Mouse (Mus musculus) kidney, postnatal 10 days (tissue): Measurements from ENCODE around the gene Bax.
A peak's percentile ranks its signal among the peaks of the same experiment; 100 is the strongest.

ENCODE experiments used
- DNase-seq: peaks from one replicate; pipeline ENCODE4 v3.0.0; 2021; ENCODE audit warnings: mixed read lengths

Bax gene

GRCm38 (mm10) chr7:45455932-45456696 lies 10.6 kb downstream of the Bax start:
- peak; percentile 45 for DNase-seq

GRCm38 (mm10) chr7:45454971-45455370 lies 11.7 kb downstream of the Bax start:
- no peak for DNase-seq

DNA sequence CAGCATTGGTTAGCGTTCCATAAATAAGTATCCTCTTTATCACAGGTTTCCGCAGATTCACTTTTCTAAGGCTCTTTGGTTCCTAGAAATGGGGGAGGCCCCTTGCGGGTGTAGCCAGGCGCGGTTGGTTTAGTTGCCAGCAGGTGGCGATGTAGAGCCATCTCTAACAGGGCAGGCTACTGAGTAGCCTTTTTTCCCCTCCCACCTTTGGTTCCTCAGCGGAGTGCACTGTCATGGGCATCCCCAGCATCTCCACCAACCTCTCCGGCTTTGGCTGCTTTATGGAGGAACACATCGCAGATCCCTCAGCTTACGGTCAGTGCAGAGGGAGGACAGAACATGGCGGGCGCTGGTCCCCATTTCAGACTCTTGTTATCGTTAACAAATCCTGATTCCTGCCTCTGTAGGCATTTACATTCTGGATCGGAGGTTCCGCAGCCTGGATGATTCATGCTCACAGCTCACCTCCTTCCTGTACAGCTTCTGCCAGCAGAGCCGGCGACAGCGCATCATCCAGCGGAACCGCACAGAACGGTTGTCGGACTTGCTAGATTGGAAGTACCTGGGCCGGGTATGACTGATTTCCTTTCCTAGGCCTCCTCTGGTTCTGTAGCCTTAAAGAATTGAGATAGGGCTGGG lies 15.2 kb downstream of the Bax start:
- DNase-seq, result peak; percentile 91

DNA sequence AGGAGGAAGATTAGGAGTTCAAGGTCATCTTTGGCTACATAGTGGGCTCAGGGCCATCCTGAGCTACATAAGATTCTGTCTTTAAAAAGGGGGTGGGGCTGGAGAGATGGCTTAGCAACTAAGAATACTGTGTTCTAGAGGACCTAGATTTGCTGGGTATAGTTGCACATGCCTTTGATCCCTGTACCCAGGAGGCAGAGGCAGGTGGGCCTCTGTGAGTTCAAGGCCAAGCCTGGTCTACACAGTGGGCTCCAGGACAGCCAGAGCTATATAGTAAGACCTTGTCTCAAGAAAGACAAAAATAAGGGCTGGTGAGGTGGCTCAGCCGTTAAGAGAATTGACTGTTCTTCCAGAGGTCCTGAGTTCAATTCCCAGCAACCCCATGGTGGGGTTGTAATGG lies 16.7 kb downstream of the Bax start:
- no peak for DNase-seq

DNA sequence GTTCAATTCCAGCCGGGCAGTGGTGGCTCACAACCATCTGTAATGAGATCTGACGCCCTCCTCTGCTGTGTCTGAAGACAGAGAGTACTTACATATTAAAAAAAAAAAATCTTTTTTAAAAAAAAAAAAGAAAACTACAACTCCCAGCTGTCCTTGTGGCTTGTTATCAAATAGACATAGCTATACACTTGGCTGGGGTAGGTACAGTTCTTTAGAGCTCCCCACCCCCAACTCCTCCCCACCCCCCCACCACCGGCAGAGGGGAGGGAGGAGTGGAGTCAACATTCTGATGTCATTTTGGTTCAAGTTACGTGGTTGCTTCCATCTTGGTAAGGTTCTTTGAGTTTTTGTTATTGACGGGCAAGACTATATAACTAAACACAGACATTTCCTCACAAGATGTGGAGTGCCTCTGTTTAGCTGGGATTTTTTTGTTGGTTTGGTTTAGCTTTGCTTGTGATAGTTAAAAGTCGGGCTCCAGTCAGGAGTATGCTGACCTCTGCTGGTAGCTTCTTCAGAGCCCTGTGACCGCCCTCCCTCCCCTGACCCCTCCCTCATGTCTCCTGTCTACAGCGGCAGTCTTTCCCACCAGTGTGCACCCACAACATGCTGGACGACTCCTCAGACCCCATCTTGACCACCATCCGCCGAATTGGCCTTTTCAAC lies 19.2 kb downstream of the Bax start:
- DNase-seq, result peak; percentile 70

DNA sequence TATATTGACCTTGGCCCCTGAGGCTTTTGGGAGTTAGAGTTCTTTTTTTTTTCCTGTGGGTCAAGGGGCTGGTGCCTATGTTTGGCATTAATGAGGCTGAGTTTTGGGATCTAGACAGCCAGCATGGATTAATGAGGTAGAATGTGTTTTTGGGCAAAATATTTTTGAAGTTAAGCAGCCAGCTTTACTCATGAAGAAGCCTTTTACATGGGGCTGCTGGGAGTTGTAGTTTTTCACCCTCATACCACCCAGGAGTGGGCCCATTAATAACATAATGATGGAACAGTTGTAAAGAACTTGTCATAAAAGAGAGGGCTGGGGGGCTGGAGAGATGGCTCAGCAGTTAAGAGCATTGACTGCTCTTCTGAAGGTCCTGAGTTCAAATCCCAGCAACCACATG lies 20.1 kb downstream of the Bax start:
- DNase-seq, result no peak

- no peak for DNase-seq
These were observed 22.9 kb downstream of the Bax start for GRCm38 (mm10) chr7:45443526-45444420.

- DNase-seq, result peak; percentile 54
These were observed 29.0 kb downstream of the Bax start, which contains the start of gene Ruvbl2 for GRCm38 (mm10) chr7:45437521-45438276. Ruvbl2 (minus strand) TSS chr7:45438096.

- DNase-seq, result no peak
These were observed 29.7 kb downstream of the Bax start for GRCm38 (mm10) chr7:45437046-45437445.

GRCm38 (mm10) chr7:45436444-45436843 lies 30.3 kb downstream of the Bax start:
- DNase-seq, result no peak

DNA sequence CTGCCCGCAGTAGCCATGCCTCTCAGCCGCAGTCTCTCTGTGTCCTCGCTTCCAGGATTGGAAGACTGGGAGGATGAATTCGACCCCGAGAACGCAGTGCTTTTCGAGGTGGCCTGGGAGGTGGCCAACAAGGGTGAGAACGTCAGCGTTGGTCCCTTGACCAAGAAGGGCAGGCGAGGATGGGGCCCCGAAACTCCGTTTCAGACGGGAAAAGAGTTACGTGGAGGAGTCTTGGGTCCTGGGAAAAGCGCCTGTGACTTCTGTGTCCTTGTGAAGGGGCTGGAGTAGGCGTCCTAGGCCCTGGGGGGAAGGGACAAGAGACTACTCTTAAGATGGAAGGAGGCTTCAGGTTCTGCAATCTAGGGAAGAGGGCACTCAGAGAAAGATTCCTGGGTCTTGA lies 31.7 kb downstream of the Bax start:
- DNase-seq, result no peak

GRCm38 (mm10) chr7:45434203-45435015 lies 32.3 kb downstream of the Bax start, which contains the start of gene Gys1:
Gys1 (plus strand) TSS chr7:45434844.
- peak; percentile 100 for DNase-seq

DNA sequence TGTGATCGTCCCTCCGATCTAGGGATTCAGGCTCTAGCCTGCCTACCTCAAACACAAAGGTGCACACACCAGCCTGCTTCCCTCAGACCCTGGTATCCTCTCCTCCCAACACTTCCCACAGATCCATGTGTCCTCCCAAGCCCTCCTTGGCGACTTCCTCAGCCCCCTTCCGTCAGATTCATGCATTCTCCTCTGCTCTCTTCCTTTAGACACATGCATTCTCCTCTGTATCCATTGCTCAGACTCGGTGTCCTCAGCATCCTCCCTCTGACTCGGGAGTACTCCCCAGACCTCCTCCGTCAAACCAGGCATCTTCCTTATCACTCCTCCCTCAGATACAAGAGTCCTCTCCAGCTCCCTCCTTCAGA lies 32.9 kb downstream of the Bax start:
- DNase-seq, result no peak

DNA sequence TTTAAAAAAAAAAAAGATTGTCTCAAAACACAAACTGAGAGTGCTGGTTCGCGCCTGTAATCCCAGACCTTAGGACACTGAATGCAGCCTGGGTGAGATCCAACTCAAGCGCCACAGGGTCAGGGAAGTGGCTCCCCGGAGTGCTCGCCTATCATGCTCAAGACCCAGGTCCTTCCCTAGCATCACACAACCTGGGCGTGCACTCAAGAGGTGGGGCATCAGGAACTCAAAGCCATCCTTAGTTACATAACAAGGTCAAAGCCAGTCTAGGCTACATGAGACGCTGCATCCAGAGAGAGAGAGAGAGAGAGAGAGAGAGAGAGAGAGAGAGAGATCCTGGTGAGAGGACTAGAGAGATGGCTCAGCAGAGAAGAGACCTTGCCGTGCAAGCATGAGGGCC lies 40.1 kb downstream of the Bax start:
- DNase-seq, result no peak

DNA sequence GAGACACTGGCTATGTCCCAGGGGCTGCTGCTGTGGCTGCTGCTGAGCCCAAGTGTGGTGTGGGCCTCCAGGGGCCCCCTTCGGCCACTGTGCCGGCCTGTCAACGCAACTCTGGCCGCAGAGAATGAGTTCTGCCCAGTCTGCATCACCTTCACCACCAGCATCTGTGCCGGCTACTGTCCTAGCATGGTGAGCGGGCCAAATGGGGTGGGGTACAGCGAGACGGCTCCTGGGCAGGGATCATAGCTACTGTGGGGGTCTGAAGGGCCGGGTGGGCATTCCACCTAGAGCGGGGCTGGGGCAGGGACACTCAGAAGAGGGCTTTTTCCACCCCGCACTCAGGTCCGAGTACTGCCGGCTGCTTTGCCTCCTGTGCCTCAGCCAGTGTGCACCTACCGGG lies 45.5 kb downstream of the Bax start:
- DNase-seq, result no peak

DNA sequence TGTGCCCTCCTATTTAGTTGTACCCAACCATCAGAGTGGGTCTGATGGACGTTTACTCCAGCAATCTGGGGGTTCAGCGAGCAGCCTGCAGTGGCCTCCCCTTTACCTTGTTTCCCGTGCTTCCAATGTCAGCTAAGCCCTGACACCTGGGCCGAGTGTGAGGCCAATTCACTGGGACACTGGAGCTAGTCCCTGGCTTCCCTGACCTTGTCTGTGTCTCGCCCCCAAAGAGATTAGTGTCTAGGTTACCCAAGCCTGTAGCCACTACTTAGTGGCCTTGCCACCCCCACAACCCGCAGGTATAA lies 46.1 kb downstream of the Bax start, which contains the start of gene Lhb:
TSS of gene Lhb (plus strand) at position 206 of the 305 bp plus-strand sequence.
- no peak for DNase-seq

DNA sequence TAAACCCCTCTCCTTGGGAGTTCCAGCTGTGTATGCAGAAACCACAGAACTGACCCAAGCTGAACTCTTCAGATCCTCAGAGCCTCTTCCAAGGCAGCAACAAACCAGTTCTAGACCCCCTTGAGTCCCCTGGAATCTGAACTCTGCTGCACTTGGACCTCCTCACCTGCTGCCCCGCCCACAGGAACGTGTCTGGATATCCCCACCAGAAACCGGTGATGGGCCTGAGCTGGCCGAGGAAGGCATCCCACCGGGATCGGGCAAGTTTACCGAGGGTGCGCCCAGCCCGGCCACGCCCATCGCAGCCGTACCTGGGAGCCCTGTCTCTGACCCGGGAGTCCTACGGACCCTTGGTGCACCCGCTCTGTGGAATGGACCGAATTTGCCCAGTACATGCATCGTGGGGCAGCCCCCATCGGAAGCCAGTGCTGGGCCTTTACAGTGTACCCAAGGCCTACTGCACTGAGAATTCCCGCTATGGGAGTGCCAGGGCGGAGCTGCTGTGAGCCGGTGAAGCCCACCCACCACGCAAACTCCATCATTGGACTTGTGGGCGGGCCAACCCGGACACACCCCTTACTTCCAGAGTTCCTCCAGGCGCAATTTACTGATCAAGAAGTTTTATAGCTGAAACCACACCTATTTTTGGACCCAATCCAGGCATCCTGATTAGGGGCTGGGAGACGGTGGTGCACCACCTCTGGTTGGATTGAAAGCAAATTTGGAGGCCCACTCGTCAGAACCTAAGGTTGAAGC lies 46.7 kb downstream of the Bax start:
- no peak for DNase-seq

DNA sequence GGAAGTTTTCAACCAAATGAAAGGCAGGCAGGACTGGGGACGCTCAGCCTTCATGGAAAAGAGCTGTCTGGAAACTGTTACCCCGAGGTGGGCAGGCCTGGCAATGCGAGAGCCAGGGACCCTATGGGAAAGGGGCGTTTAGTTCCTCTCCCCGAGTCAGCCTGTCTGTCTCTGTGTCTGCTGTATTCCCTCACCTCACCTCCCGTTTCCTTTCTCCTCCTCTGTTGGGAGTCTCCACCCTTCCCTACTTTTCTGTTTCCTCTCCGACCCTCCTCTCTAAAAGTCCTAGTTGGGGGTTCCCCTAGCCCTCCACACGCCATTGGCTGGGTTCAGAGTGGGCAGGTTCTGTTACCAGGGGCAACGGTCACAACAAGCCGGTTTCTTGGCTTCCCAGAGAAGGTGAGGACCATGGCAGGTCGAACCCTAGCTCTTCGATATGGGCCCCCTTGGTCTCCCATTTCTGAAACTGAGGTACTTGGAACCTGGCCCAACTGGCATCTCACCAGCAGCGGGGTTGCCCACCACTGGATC lies 48.7 kb downstream of the Bax start:
- no peak for DNase-seq

- no peak for DNase-seq
These were observed 51.1 kb downstream of the Bax start for GRCm38 (mm10) chr7:45415636-45416035.

- no peak for DNase-seq
These were observed 51.9 kb downstream of the Bax start for GRCm38 (mm10) chr7:45414740-45415224.
